Mouse (Mus musculus): ENCODE results near the gene Lims1. TPM values are rescaled to one million over a fixed set of nuclear protein-coding genes. Genes with fewer than 3 reads are reported as not detected.

Gene Lims1
- polyA plus RNA-seq, 1 experiment from 2014 or later: 83.0 TPM

DNA sequence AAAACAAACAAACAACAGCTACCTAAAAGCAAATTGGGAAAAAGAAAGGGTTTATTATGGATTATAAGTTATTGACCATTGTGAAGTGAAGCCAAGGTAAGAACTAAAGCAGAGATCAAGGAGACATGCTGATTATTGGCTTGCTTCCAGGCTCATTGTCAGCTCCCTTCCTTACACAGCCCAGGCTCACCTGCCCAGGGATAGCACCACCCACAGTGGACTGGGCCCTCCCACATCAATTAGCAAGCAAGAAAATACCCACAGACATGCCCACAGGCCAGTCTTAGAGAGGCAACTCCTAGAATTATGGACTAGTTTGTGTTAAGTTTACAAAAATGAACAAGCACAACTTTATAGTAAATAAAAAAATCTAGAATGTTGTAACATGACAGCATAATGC lies 89.6 kb downstream of the Lims1 start:
- Histone ChIP-seq H3K4me3 (no peak overlapping the region), H3K36me3 (ENCODE audit: poor library complexity, severe bottlenecking) (peaks cover 69% of the 10 kb centered on the region), H3K4me1 (no peaks in the 10 kb centered on the region), H3K27ac (no peak overlapping the region), H3K27me3 (no peaks in the 10 kb centered on the region), H3K9me3 (replicated peaks) (no peaks in the 10 kb centered on the region), H3K9ac (no peak overlapping the region), H3K4me2 (no peak overlapping the region)
- ATAC-seq: no peak

DNA sequence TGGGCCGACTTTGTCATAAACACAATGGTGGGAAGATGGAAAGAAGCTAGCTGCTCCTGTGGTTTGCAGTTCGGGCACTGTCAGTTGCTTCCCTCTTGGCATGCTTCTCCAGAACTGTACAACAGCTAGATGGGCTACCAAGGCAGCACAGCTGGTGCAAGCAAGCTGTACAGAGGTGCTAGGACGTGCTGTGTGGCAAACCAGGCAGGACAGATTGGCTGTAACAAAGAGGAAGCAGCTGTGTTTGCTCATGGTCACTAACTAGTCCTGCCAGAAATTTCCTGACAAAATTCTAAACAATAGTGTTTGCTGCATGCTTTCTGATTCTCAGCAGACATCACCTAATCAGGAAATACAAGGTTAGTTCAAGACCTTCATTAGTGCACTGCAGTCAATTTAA lies 93.4 kb downstream of the Lims1 start:
- WGBS: 95% methylated on average over 3 of the region's 3 CpGs
- H3K27ac ChIP-seq: no peak overlapping the region
- no peak overlapping the region for H3K4me3 ChIP-seq
- no peak overlapping the region for H3K4me2 ChIP-seq
- H3K9me3 ChIP-seq (replicated peaks): no peaks in the 10 kb centered on the region
- ATAC-seq: no peak
- H3K36me3 ChIP-seq (ENCODE audit: poor library complexity, severe bottlenecking): peaks cover 59% of the 10 kb centered on the region
- H3K4me1 ChIP-seq: no peaks in the 10 kb centered on the region
- no peak overlapping the region for H3K9ac ChIP-seq
- no peaks in the 10 kb centered on the region for H3K27me3 ChIP-seq

DNA sequence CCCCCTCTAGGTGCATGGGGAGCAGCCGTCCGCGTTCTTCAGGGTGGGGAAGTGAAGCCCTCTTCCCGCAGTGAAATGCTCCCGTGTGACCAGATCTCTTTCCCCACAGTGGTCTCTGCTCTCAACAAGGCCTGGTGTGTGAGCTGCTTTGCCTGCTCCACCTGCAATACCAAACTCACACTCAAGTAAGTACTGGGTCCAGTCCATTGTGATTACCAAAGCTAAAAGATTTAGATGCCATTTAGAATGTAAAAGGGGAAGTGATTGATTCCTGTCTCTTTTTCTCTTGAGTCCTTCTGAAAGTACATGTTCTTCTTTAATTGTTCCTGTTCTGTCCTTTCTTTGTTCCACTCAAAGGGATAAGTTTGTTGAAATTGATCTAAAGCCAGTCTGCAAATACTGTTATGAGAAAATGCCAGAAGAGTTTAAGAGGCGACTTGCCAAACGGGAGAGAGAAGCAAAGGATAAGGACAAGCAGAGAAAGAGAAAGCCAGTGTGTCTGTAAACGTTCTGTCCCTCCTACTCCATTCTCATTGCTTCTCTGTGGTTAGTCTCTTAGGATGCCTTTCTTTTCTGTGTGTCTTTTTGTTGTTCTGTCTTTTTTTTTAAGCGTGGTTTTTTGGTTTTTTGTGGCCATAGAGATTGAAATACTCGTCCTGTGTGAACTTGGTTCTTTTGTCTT lies 95.2 kb downstream of the Lims1 start:
- no peak for ATAC-seq
- H3K36me3 ChIP-seq (ENCODE audit: poor library complexity, severe bottlenecking): peaks cover 58% of the 10 kb centered on the region
- 84% methylated on average over 10 of the region's 10 CpGs for WGBS

DNA sequence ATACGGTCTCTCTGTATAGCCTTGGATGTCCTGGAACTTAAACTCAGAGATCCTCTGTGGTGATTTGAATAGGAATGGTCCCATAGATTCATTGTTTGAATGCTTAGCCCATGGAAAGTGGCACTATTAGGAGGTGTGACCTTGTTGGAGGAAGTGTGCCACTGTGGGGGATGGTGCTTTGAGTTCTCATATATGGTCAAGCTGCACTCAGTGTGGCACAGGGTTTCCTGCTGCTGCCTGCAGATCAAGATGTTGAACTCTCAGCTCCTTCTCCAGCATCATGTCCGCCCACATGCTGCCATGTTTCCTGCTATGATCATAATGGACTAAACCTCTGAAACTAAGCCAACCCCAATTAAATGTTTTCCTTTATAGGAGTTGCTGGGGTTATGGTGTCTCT lies 104.7 kb downstream of the Lims1 start:
- ATAC-seq: no peak
- Histone ChIP-seq H3K36me3 (ENCODE audit: poor library complexity, severe bottlenecking) (peaks cover 24% of the 10 kb centered on the region), H3K4me1 (no peaks in the 10 kb centered on the region), H3K27me3 (no peaks in the 10 kb centered on the region), H3K9ac (no peak overlapping the region), H3K4me3 (no peak overlapping the region), H3K9me3 (replicated peaks) (0 out of 2 replicates have a peak, but pooled peaks cover 3% of the 10 kb centered on the region), H3K4me2 (no peak overlapping the region), H3K27ac (no peak overlapping the region)
- 94% methylated on average over 2 of the region's 2 CpGs for WGBS

More for the DNA sequence above, 95.2 kb downstream of the Lims1 start:
- H3K9ac ChIP-seq: no peak overlapping the region
- no peaks in the 10 kb centered on the region for H3K4me1 ChIP-seq
- no peak overlapping the region for H3K4me3 ChIP-seq
- no peaks in the 10 kb centered on the region for H3K27me3 ChIP-seq
- H3K9me3 ChIP-seq (replicated peaks): no peaks in the 10 kb centered on the region
- H3K4me2 ChIP-seq: no peak overlapping the region
- H3K27ac ChIP-seq: no peak overlapping the region

DNA sequence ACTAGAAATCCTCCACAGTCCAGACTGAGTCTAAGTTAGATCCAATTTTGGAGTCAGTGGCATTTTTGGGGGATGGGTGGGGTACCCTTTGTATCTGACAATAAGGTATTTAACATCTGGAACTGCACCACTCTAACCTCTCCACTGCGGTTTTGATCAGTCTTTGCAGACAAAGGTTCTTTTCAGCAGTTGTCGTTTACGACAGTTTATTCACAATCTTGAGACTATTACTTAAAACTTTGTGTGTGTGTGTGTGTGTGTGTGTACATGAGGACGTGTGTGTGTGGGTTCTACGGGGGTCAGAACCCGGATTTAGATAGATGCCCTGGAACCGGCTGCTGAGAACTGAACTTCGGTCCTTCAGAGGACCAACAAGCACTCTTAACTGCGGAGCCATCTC lies 122.6 kb downstream of the Lims1 start:
- H3K4me1 ChIP-seq: peaks cover 12% of the 10 kb centered on the region
- peak overlapping the region; percentile 82 for H3K4me3 ChIP-seq
- no peak; the same call in 1 of the 2 replicates for ATAC-seq
- H3K27me3 ChIP-seq: no peaks in the 10 kb centered on the region
- no peaks in the 10 kb centered on the region for H3K36me3 ChIP-seq (ENCODE audit: poor library complexity, severe bottlenecking)
- 13% methylated on average over 9 of the region's 9 CpGs for WGBS
- peak overlapping the region; percentile 78 for H3K27ac ChIP-seq
- H3K9me3 ChIP-seq (replicated peaks): no peaks in the 10 kb centered on the region
- peak overlapping the region; percentile 72 for H3K4me2 ChIP-seq
- H3K9ac ChIP-seq: peak overlapping the region; percentile 85

DNA sequence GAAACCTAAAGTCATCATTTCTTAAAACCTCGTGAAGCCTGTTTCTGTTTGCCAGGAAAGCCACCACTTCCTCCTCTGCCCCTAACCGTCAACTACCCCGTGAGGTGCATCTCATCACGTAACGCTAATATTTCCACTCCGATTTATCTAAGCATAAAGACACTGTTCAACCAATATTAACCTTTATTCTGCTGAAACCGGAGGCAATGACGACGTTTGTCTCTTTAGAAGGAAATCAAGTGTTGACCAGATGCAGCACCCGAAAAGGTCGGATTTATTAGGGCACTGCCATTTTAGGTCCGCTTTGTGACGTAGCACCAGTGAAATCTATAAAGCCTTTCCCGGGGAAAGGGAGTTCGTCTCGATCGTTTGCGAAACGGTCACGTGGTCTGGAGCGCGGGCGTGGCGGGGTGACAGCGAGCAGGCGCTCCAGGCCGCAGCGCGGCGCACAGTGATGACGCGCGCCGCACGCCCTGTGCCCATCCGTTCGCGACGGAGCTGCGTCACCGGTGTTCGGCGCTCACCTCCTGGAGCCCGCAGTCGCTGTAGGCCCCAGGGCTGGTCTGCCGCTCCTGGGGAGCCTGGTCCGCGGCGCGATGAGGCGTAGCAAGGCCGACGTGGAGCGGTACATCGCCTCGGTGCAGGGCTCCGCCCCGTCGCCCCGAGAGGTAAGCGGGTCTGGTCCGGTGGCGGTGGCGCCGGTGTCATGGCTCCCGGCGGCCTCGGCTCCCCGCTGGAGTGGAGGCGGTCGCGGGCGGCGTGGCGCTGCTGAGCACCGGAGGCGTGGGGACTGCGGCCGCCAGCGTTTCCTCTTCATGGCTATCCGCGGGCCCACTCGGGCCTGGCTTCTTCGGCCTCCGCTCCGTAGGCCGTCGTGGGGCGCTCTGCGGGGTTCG lies 123.4 kb downstream of the Lims1 start, which contains the start of gene Ranbp2:
TSS of gene Ranbp2 (plus strand) at position 537 of the 896 bp plus-strand sequence.
- no peaks in the 10 kb centered on the region for H3K36me3 ChIP-seq (ENCODE audit: poor library complexity, severe bottlenecking)
- peak within 1 kb of the TSS; percentile 75 for H3K4me2 ChIP-seq
- H3K27me3 ChIP-seq: no peaks in the 10 kb centered on the region
- peak; percentile 98 for ATAC-seq
- peak within 1 kb of the TSS; percentile 95 for H3K27ac ChIP-seq
- H3K4me1 ChIP-seq: peaks cover 12% of the 10 kb centered on the region
- H3K9me3 ChIP-seq (replicated peaks): no peaks in the 10 kb centered on the region
- H3K9ac ChIP-seq: peak within 1 kb of the TSS; percentile 91
- H3K4me3 ChIP-seq: peak within 1 kb of the TSS; percentile 82
- WGBS: under 1% methylated on average over 91 of the region's 91 CpGs

DNA sequence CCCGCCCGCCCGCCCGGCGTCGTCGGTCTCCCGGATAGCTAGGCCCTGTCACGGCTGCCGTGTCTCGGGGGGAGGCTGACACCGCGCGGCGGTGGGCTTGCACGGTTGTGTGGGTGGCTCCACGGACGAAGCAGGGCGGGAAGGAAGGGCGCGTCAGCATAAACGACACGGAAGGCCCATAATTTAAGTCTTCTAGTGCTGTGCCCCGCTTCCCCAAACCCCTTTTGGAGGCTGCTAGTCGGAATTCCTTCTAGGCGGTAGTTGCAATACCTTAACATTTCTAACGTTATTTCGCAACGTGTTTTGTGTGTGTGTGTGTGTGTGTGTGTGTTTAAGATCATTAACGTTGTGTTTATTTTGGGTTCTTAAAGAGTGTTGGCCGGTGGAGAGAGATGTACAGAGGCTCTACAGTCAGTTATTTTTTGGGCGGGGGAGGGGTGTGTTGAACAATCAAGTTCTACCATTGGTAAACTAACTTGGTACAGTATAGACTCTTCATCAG lies 124.1 kb downstream of the Lims1 start:
- Histone ChIP-seq H3K4me1 (peaks cover 12% of the 10 kb centered on the region), H3K36me3 (ENCODE audit: poor library complexity, severe bottlenecking) (no peaks in the 10 kb centered on the region), H3K27ac (peak overlapping the region; percentile 95), H3K4me3 (peak overlapping the region; percentile 82), H3K4me2 (peak overlapping the region; percentile 75), H3K9ac (peak overlapping the region; percentile 91), H3K27me3 (no peaks in the 10 kb centered on the region), H3K9me3 (replicated peaks) (no peaks in the 10 kb centered on the region)
- ATAC-seq: no peak
- under 1% methylated on average over 32 of the region's 32 CpGs for WGBS

DNA sequence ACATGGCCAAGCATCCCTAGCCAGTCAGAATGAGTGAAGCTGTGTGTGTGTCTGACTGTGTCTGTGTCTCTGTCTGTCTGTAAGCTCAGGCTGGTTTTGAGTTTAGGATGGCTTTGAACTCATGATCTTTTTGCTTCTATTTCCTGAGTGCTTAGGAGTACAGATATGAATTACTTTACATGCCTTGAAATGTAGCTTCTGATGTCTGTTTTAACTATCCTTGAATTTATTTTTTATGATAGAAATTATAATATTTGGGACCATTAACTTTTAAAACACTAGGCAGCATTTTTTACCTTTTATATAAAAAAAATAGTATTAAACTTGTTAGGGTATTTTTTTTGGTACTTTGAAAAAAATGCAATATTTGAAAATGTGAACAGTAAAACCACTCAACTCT lies 128.3 kb downstream of the Lims1 start:
- Histone ChIP-seq H3K9me3 (replicated peaks) (no peaks in the 10 kb centered on the region), H3K4me3 (no peak overlapping the region), H3K4me2 (no peak overlapping the region), H3K36me3 (ENCODE audit: poor library complexity, severe bottlenecking) (peaks cover 28% of the 10 kb centered on the region), H3K27ac (no peak overlapping the region), H3K4me1 (peaks cover 6% of the 10 kb centered on the region), H3K27me3 (no peaks in the 10 kb centered on the region), H3K9ac (no peak overlapping the region)
- ATAC-seq: no peak

DNA sequence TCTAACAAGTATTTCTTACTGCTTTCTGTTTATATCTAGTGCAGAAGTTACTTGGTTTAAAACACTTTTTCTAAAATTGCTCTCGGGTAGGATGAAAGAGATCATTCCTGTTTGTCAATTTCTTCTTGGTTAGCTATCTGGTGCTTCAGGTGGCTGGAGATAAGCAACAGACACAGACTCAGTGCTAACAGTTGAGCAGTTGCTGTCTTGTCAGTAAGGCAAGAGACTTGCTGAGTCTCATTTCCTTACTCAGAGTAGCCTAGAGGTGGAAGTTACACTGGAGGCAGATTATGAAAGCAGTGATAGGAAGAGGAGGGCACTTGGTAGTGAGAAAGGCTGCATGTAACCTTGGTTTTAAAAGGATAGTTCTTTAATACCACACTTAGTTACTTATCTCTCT lies 128.9 kb downstream of the Lims1 start:
- 86% methylated on average over 1 of the region's 1 CpGs for WGBS
- no peaks in the 10 kb centered on the region for H3K27me3 ChIP-seq
- H3K4me2 ChIP-seq: no peak overlapping the region
- peaks cover 6% of the 10 kb centered on the region for H3K4me1 ChIP-seq
- no peaks in the 10 kb centered on the region for H3K9me3 ChIP-seq (replicated peaks)
- H3K9ac ChIP-seq: no peak overlapping the region
- no peak overlapping the region for H3K27ac ChIP-seq
- peaks cover 28% of the 10 kb centered on the region for H3K36me3 ChIP-seq (ENCODE audit: poor library complexity, severe bottlenecking)
- ATAC-seq: no peak
- no peak overlapping the region for H3K4me3 ChIP-seq

DNA sequence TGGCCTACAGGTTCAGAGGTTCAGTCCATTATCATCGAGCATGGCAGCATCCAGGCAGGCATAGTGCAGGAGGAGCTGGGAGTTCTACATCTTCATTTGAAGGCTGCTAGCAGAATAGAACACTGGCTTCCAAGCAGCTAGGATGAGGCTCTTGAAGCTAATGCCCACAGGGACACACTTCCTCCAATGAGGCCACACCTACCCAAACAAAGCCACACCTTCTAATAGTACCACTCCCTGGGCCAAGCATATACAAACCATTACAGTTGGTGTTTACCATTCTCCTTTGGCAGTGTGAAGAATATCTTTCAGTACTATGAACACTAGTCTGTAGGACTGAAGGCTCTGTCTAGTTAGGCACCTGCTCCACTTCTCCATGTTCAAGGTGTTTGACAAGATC lies 136.6 kb downstream of the Lims1 start:
- ATAC-seq: no peak
- Histone ChIP-seq H3K9ac (no peak overlapping the region), H3K9me3 (replicated peaks) (no peaks in the 10 kb centered on the region), H3K27ac (no peak overlapping the region), H3K36me3 (ENCODE audit: poor library complexity, severe bottlenecking) (peaks cover 55% of the 10 kb centered on the region), H3K4me3 (no peak overlapping the region), H3K4me2 (no peak overlapping the region), H3K4me1 (no peaks in the 10 kb centered on the region), H3K27me3 (no peaks in the 10 kb centered on the region)
- WGBS: 89% methylated on average over 1 of the region's 1 CpGs
